Mouse (Mus musculus): ENCODE results near the gene Jaml. TPM values are rescaled to one million over a fixed set of nuclear protein-coding genes. Genes with fewer than 3 reads are reported as not detected.

Gene Jaml
- polyA plus RNA-seq, 1 experiment from 2014 or later, result 0.30 TPM

GRCm38 (mm10) chr9:45042947-45043346 lies 36.0 kb upstream of the Jaml start:
- H3K4me3 ChIP-seq (ENCODE audit: low read length), result peak overlapping the region; percentile 48
- no peaks in the 10 kb centered on the region for H3K36me3 ChIP-seq (ENCODE audit: insufficient read depth, low read length)
- peak overlapping the region; percentile 63 for H3K9ac ChIP-seq (replicated peaks; ENCODE audit: low read length)
- ATAC-seq (ENCODE audit: low FRiP score, low TSS enrichment), result peak; percentile 55; the same call in 1 of the 2 replicates
- H3K9me3 ChIP-seq (ENCODE audit: low read length), result no peaks in the 10 kb centered on the region
- peak overlapping the region; percentile 62 for H3K4me2 ChIP-seq (replicated peaks; ENCODE audit: low read depth, low read length)
- H3K27me3 ChIP-seq (ENCODE audit: insufficient read depth, low read length), result peaks cover 43% of the 10 kb centered on the region
- H3K27ac ChIP-seq (ENCODE audit: low read length), result peak overlapping the region; percentile 78
- peaks cover 28% of the 10 kb centered on the region for H3K4me1 ChIP-seq (ENCODE audit: insufficient read depth, low read length)
- WGBS, result 2% methylated on average over 10 of the region's 10 CpGs

GRCm38 (mm10) chr9:45046973-45047372 lies 32.0 kb upstream of the Jaml start:
- Histone ChIP-seq H3K4me3 (ENCODE audit: low read length) (no peak overlapping the region), H3K4me1 (ENCODE audit: insufficient read depth, low read length) (peaks cover 16% of the 10 kb centered on the region), H3K36me3 (ENCODE audit: insufficient read depth, low read length) (no peaks in the 10 kb centered on the region), H3K9me3 (ENCODE audit: low read length) (no peaks in the 10 kb centered on the region), H3K4me2 (replicated peaks; ENCODE audit: low read depth, low read length) (no peak overlapping the region), H3K9ac (replicated peaks; ENCODE audit: low read length) (no peak overlapping the region), H3K27ac (ENCODE audit: low read length) (no peak overlapping the region), H3K27me3 (ENCODE audit: insufficient read depth, low read length) (peaks cover 21% of the 10 kb centered on the region)
- WGBS, result 83% methylated on average over 16 of the region's 16 CpGs
- ATAC-seq (ENCODE audit: low FRiP score, low TSS enrichment), result no peak

- peaks cover 17% of the 10 kb centered on the region; the same call in 1 of the 2 replicates for H3K27me3 ChIP-seq (ENCODE audit: insufficient read depth, low read length)
- 23% methylated on average over 4 of the region's 4 CpGs for WGBS
- no peaks in the 10 kb centered on the region for H3K36me3 ChIP-seq (ENCODE audit: insufficient read depth, low read length)
- H3K4me3 ChIP-seq (ENCODE audit: low read length), result no peak overlapping the region
- no peaks in the 10 kb centered on the region for H3K9me3 ChIP-seq (ENCODE audit: low read length)
- H3K27ac ChIP-seq (ENCODE audit: low read length), result no peak overlapping the region
- ATAC-seq (ENCODE audit: low FRiP score, low TSS enrichment), result no peak
- H3K4me1 ChIP-seq (ENCODE audit: insufficient read depth, low read length), result peaks cover 5% of the 10 kb centered on the region
- H3K4me2 ChIP-seq (replicated peaks; ENCODE audit: low read depth, low read length), result no peak overlapping the region
- no peak overlapping the region for H3K9ac ChIP-seq (replicated peaks; ENCODE audit: low read length)
Measured at GRCm38 (mm10) chr9:45048511-45048910, 30.5 kb upstream of the Jaml start.

GRCm38 (mm10) chr9:45049731-45050130 lies 29.3 kb upstream of the Jaml start:
- no peak overlapping the region for H3K4me3 ChIP-seq (ENCODE audit: low read length)
- H3K9me3 ChIP-seq (ENCODE audit: low read length), result no peaks in the 10 kb centered on the region
- no peak for ATAC-seq (ENCODE audit: low FRiP score, low TSS enrichment)
- no peak overlapping the region for H3K27ac ChIP-seq (ENCODE audit: low read length)
- no peaks in the 10 kb centered on the region for H3K4me1 ChIP-seq (ENCODE audit: insufficient read depth, low read length)
- H3K4me2 ChIP-seq (replicated peaks; ENCODE audit: low read depth, low read length), result no peak overlapping the region
- no peaks in the 10 kb centered on the region for H3K36me3 ChIP-seq (ENCODE audit: insufficient read depth, low read length)
- H3K27me3 ChIP-seq (ENCODE audit: insufficient read depth, low read length), result peaks cover 10% of the 10 kb centered on the region; the same call in 1 of the 2 replicates
- 94% methylated on average over 1 of the region's 1 CpGs for WGBS
- no peak overlapping the region for H3K9ac ChIP-seq (replicated peaks; ENCODE audit: low read length)

GRCm38 (mm10) chr9:45050301-45050700 lies 28.7 kb upstream of the Jaml start:
- 90% methylated on average over 2 of the region's 2 CpGs for WGBS
- Histone ChIP-seq H3K36me3 (ENCODE audit: insufficient read depth, low read length) (no peaks in the 10 kb centered on the region), H3K4me1 (ENCODE audit: insufficient read depth, low read length) (no peaks in the 10 kb centered on the region), H3K27me3 (ENCODE audit: insufficient read depth, low read length) (peaks cover 6% of the 10 kb centered on the region; the same call in 1 of the 2 replicates), H3K4me2 (replicated peaks; ENCODE audit: low read depth, low read length) (no peak overlapping the region), H3K9me3 (ENCODE audit: low read length) (no peaks in the 10 kb centered on the region), H3K9ac (replicated peaks; ENCODE audit: low read length) (no peak overlapping the region), H3K4me3 (ENCODE audit: low read length) (no peak overlapping the region), H3K27ac (ENCODE audit: low read length) (no peak overlapping the region)
- ATAC-seq (ENCODE audit: low FRiP score, low TSS enrichment), result no peak

GRCm38 (mm10) chr9:45055082-45055713 lies 23.8 kb upstream of the Jaml start, which contains the start of gene Mpzl3:
Gene Mpzl3, plus strand, starts transcription at chr9:45055186.
- Histone ChIP-seq H3K4me1 (ENCODE audit: insufficient read depth, low read length) (no peaks in the 10 kb centered on the region), H3K4me2 (replicated peaks; ENCODE audit: low read depth, low read length) (peak within 1 kb of the TSS; percentile 74), H3K27me3 (ENCODE audit: insufficient read depth, low read length) (peaks cover 6% of the 10 kb centered on the region; the same call in 1 of the 2 replicates), H3K9ac (replicated peaks; ENCODE audit: low read length) (peak within 1 kb of the TSS; percentile 77), H3K27ac (ENCODE audit: low read length) (peak within 1 kb of the TSS; percentile 95), H3K9me3 (ENCODE audit: low read length) (no peaks in the 10 kb centered on the region), H3K4me3 (ENCODE audit: low read length) (peak within 1 kb of the TSS; percentile 75), H3K36me3 (ENCODE audit: insufficient read depth, low read length) (no peaks in the 10 kb centered on the region)
- peak; percentile 96 for ATAC-seq (ENCODE audit: low FRiP score, low TSS enrichment)
- WGBS, result under 1% methylated on average over 33 of the region's 33 CpGs

GRCm38 (mm10) chr9:45058304-45058940 lies 20.6 kb upstream of the Jaml start:
- H3K4me3 ChIP-seq (ENCODE audit: low read length), result no peak overlapping the region
- no peak for ATAC-seq (ENCODE audit: low FRiP score, low TSS enrichment)
- no peak overlapping the region for H3K27ac ChIP-seq (ENCODE audit: low read length)
- no peaks in the 10 kb centered on the region for H3K36me3 ChIP-seq (ENCODE audit: insufficient read depth, low read length)
- 33% methylated on average over 5 of the region's 5 CpGs for WGBS
- no peaks in the 10 kb centered on the region; the same call in 1 of the 2 replicates for H3K27me3 ChIP-seq (ENCODE audit: insufficient read depth, low read length)
- no peaks in the 10 kb centered on the region for H3K9me3 ChIP-seq (ENCODE audit: low read length)
- H3K4me2 ChIP-seq (replicated peaks; ENCODE audit: low read depth, low read length), result no peak overlapping the region
- H3K9ac ChIP-seq (replicated peaks; ENCODE audit: low read length), result no peak overlapping the region
- H3K4me1 ChIP-seq (ENCODE audit: insufficient read depth, low read length), result no peaks in the 10 kb centered on the region

GRCm38 (mm10) chr9:45060151-45060550 lies 18.8 kb upstream of the Jaml start:
- Histone ChIP-seq H3K9ac (replicated peaks; ENCODE audit: low read length) (no peak overlapping the region), H3K4me1 (ENCODE audit: insufficient read depth, low read length) (no peaks in the 10 kb centered on the region), H3K9me3 (ENCODE audit: low read length) (no peaks in the 10 kb centered on the region), H3K27ac (ENCODE audit: low read length) (no peak overlapping the region), H3K36me3 (ENCODE audit: insufficient read depth, low read length) (no peaks in the 10 kb centered on the region), H3K27me3 (ENCODE audit: insufficient read depth, low read length) (no peaks in the 10 kb centered on the region; the same call in 1 of the 2 replicates), H3K4me2 (replicated peaks; ENCODE audit: low read depth, low read length) (no peak overlapping the region), H3K4me3 (ENCODE audit: low read length) (no peak overlapping the region)
- no peak for ATAC-seq (ENCODE audit: low FRiP score, low TSS enrichment)
- WGBS, result 45% methylated on average over 7 of the region's 7 CpGs

GRCm38 (mm10) chr9:45062677-45063076 lies 16.3 kb upstream of the Jaml start:
- Histone ChIP-seq H3K4me1 (ENCODE audit: insufficient read depth, low read length) (no peaks in the 10 kb centered on the region), H3K4me3 (ENCODE audit: low read length) (no peak overlapping the region), H3K9ac (replicated peaks; ENCODE audit: low read length) (no peak overlapping the region), H3K9me3 (ENCODE audit: low read length) (no peaks in the 10 kb centered on the region), H3K36me3 (ENCODE audit: insufficient read depth, low read length) (no peaks in the 10 kb centered on the region), H3K4me2 (replicated peaks; ENCODE audit: low read depth, low read length) (no peak overlapping the region), H3K27ac (ENCODE audit: low read length) (no peak overlapping the region), H3K27me3 (ENCODE audit: insufficient read depth, low read length) (no peaks in the 10 kb centered on the region; the same call in 1 of the 2 replicates)
- ATAC-seq (ENCODE audit: low FRiP score, low TSS enrichment), result no peak
- 57% methylated on average over 3 of the region's 3 CpGs for WGBS

GRCm38 (mm10) chr9:45064421-45064820 lies 14.6 kb upstream of the Jaml start:
- Histone ChIP-seq H3K9me3 (ENCODE audit: low read length) (no peaks in the 10 kb centered on the region), H3K4me2 (replicated peaks; ENCODE audit: low read depth, low read length) (no peak overlapping the region), H3K27me3 (ENCODE audit: insufficient read depth, low read length) (no peaks in the 10 kb centered on the region; the same call in 1 of the 2 replicates), H3K36me3 (ENCODE audit: insufficient read depth, low read length) (no peaks in the 10 kb centered on the region), H3K4me3 (ENCODE audit: low read length) (no peak overlapping the region), H3K4me1 (ENCODE audit: insufficient read depth, low read length) (no peaks in the 10 kb centered on the region), H3K9ac (replicated peaks; ENCODE audit: low read length) (no peak overlapping the region), H3K27ac (ENCODE audit: low read length) (no peak overlapping the region)
- ATAC-seq (ENCODE audit: low FRiP score, low TSS enrichment), result no peak
- 69% methylated on average over 6 of the region's 6 CpGs for WGBS

Data from kidney, embryonic 16.5 days (tissue).